8 mouse cellular contexts compared by ENCODE assay signal in the genomic region with DNA sequence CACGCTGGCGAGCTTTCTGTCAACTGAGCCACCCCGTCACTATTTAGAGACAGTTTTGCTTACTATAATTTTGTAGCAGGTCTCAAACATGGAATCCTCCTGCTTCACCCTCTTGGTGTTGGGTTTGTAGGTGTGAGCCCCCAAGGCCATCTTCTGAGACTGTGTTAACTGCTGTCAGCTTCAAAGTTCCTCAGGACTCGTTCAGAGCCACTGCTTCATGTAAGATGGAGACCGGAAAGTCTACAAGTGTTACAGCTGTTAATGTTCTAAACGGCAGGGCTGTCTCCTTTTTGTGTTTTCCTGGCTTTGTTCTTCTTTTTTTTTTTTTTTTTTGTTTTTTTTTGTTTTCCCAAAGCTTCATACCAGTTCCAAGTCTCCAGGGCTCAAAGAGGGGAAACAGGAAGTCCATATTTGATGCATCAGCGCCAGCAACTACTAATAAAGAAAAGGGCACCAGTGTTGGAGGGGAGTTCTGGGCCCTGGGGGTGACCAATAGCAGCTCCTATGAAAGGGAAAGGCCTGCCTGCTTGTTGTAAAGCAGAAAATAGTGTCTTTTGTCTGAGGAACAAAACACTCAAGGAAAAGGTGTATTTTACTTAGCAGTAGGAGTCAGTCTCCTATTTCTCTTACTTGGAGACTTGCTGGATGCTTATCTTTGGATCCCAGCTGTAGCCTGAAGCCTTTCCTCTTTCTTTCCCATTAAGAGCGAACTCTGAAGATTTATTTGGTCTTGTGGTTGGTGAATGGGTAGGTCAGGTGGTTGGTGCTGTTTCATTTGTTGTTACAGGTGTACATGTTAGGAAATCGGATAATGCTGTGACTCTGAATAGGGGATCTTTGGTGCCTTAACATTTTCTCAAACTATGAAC. TPM values are rescaled to one million over a fixed set of nuclear protein-coding genes. Genes with fewer than 3 reads are reported as not detected.
A peak's percentile ranks its signal among the peaks of the same experiment; 100 is the strongest.
DNase-seq lines count a peak whose midpoint lies in the region; ATAC-seq and TF ChIP-seq lines count a peak whose summit lies in the region.

No protein-coding gene starts in this region.

- no peak for ATAC-seq in midbrain, embryonic 11.5 days (ENCODE audit: low FRiP score)
- no peak for ATAC-seq in midbrain, embryonic 16.5 days
- no peak for ATAC-seq in neural tube, embryonic 15.5 days (ENCODE audit: low FRiP score)

- peak; percentile 74 for DNase-seq in midbrain, embryonic 11.5 days (ENCODE audit: low spot score, missing footprints)
- DNase-seq in heart, adult 8-10 months (ENCODE audit: low spot score) = peak; percentile 62
- DNase-seq in kidney, postnatal 10 days = peak; percentile 37
- no peak for DNase-seq in cerebellum, adult 2 months
- no peak for DNase-seq in spleen, postnatal 4 days (ENCODE audit: low spot score in 2 of 2)
- no peak for DNase-seq in cerebellum, adult 8-10 months

- H3K9ac ChIP-seq in midbrain, embryonic 11.5 days (ENCODE audit: low read length) = no peak overlapping the region
- H3K9ac ChIP-seq in midbrain, embryonic 16.5 days (ENCODE audit: low read depth, low read length) = no peak overlapping the region
- no peak overlapping the region for H3K9ac ChIP-seq in neural tube, embryonic 15.5 days (replicated peaks)

- no peak for TF ChIP-seq POLR2A in cerebellum, adult 2 months (IDR thresholded peaks at IDR 0.05; ENCODE audit: borderline replicate concordance, insufficient read depth, low read length)

- H3K36me3 ChIP-seq in midbrain, embryonic 11.5 days (ENCODE audit: control insufficient read depth, insufficient read depth, low read length) = no peaks in the 10 kb centered on the region
- no peaks in the 10 kb centered on the region for H3K36me3 ChIP-seq in midbrain, embryonic 16.5 days (ENCODE audit: control insufficient read depth, insufficient read depth, low read length)
- H3K36me3 ChIP-seq in neural tube, embryonic 15.5 days = no peaks in the 10 kb centered on the region

- H3K27me3 ChIP-seq in midbrain, embryonic 11.5 days (ENCODE audit: control insufficient read depth, insufficient read depth, low read length) = no peaks in the 10 kb centered on the region
- no peaks in the 10 kb centered on the region for H3K27me3 ChIP-seq in midbrain, embryonic 16.5 days (ENCODE audit: control insufficient read depth, insufficient read depth, low read depth, low read length)
- H3K27me3 ChIP-seq in neural tube, embryonic 15.5 days (replicated peaks) = no peaks in the 10 kb centered on the region
- no peaks in the 10 kb centered on the region for H3K27me3 ChIP-seq in cerebellum, adult 2 months (ENCODE audit: control insufficient read depth, insufficient read depth, low read length)

- H3K9me3 ChIP-seq in midbrain, embryonic 11.5 days (ENCODE audit: control insufficient read depth, low read length) = no peaks in the 10 kb centered on the region
- no peaks in the 10 kb centered on the region for H3K9me3 ChIP-seq in midbrain, embryonic 16.5 days (replicated peaks; ENCODE audit: control insufficient read depth, low read length, poor library complexity, severe bottlenecking)
- no peaks in the 10 kb centered on the region for H3K9me3 ChIP-seq in neural tube, embryonic 15.5 days (replicated peaks)

- H3K4me1 ChIP-seq in midbrain, embryonic 11.5 days (ENCODE audit: control insufficient read depth, insufficient read depth, low read length) = peaks cover 11% of the 10 kb centered on the region; the same call in 1 of the 2 replicates
- H3K4me1 ChIP-seq in midbrain, embryonic 16.5 days (ENCODE audit: control insufficient read depth, insufficient read depth, low read length) = peaks cover 38% of the 10 kb centered on the region
- peaks cover 36% of the 10 kb centered on the region for H3K4me1 ChIP-seq in neural tube, embryonic 15.5 days
- H3K4me1 ChIP-seq in cerebellum, adult 2 months (ENCODE audit: control insufficient read depth, insufficient read depth, low read length) = peaks cover 6% of the 10 kb centered on the region

- TF ChIP-seq CTCF in cerebellum, adult 2 months (IDR thresholded peaks at IDR 0.05; ENCODE audit: borderline replicate concordance, insufficient read depth, low read depth, low read length) = no peak

- 82% methylated on average over 9 of the region's 9 CpGs for WGBS in midbrain, embryonic 11.5 days
- 69% methylated on average over 9 of the region's 9 CpGs for WGBS in midbrain, embryonic 16.5 days
- 64% methylated on average over 9 of the region's 9 CpGs for WGBS in neural tube, embryonic 15.5 days
- WGBS in cerebellum, adult 2 months = 73% methylated on average over 9 of the region's 9 CpGs

- no peak overlapping the region for H3K4me2 ChIP-seq in midbrain, embryonic 11.5 days
- H3K4me2 ChIP-seq in midbrain, embryonic 16.5 days (ENCODE audit: low read length) = no peak overlapping the region
- no peak overlapping the region for H3K4me2 ChIP-seq in neural tube, embryonic 15.5 days

- no peak overlapping the region for H3K27ac ChIP-seq in midbrain, embryonic 11.5 days (ENCODE audit: low read depth, low read length)
- H3K27ac ChIP-seq in midbrain, embryonic 16.5 days (ENCODE audit: low read length) = no peak overlapping the region
- H3K27ac ChIP-seq in neural tube, embryonic 15.5 days (replicated peaks) = peak overlapping the region; percentile 6; the same call in 1 of the 2 replicates
- no peak overlapping the region for H3K27ac ChIP-seq in cerebellum, adult 2 months (ENCODE audit: insufficient read depth, low read length)

- H3K4me3 ChIP-seq in midbrain, embryonic 11.5 days (ENCODE audit: low read depth, low read length) = no peak overlapping the region
- no peak overlapping the region for H3K4me3 ChIP-seq in midbrain, embryonic 16.5 days (ENCODE audit: low read depth, low read length)
- no peak overlapping the region for H3K4me3 ChIP-seq in neural tube, embryonic 15.5 days (replicated peaks)
- no peak overlapping the region for H3K4me3 ChIP-seq in cerebellum, adult 2 months (replicated peaks; ENCODE audit: insufficient read depth, low read depth, low read length)

RNA-seq across cellular contexts. Expression of gene Znrf1, which starts 14.3 kb away (rescaled TPM):
- 38.6 and 45.6 TPM in 2 replicates for polyA plus RNA-seq in midbrain, embryonic 11.5 days (2014; fragmentation: Nextera tagmentation; extraction: Ambion mirVana)
- 73.2 and 73.4 TPM in 2 replicates for polyA plus RNA-seq in midbrain, embryonic 16.5 days (2015; fragmentation: Nextera tagmentation; extraction: Ambion mirVana)
- 10 to 100 TPM; 52.7 to 71.3 (median 59.2) TPM for total RNA-seq in heart, adult 8-10 months (2022)
- 80.3 and 93.3 TPM in 2 replicates for polyA plus RNA-seq in neural tube, embryonic 15.5 days (2015; fragmentation: Nextera tagmentation; extraction: Ambion mirVana)
- polyA plus RNA-seq in cerebellum, adult 2 months (2012; rRNA removed) = 111 and 116 TPM in 2 replicates

RNA-seq across cellular contexts. Expression of gene Wdr59, which starts 28.3 kb away (rescaled TPM):
- 2.9 TPM in 2 replicates for polyA plus RNA-seq in midbrain, embryonic 11.5 days (2014; fragmentation: Nextera tagmentation; extraction: Ambion mirVana)
- 8.0 and 9.1 TPM in 2 replicates for polyA plus RNA-seq in midbrain, embryonic 16.5 days (2015; fragmentation: Nextera tagmentation; extraction: Ambion mirVana)
- 1 to 10 TPM; 6.5 to 7.4 (median 7.0) TPM for total RNA-seq in heart, adult 8-10 months (2022)
- polyA plus RNA-seq in neural tube, embryonic 15.5 days (2015; fragmentation: Nextera tagmentation; extraction: Ambion mirVana) = 8.0 and 8.1 TPM in 2 replicates
- 16.0 TPM in 2 replicates for polyA plus RNA-seq in cerebellum, adult 2 months (2012; rRNA removed)

Comparison
In these comparisons a context has a peak if more than half of its experiments do, and no peak if none do; other contexts are left out.
1. DNase-seq: peak in midbrain, embryonic 11.5 days (single experiment), heart, adult 8-10 months (single experiment) and kidney, postnatal 10 days (single experiment); none in cerebellum, adult 2 months (0 of 2), spleen, postnatal 4 days (0 of 2) and cerebellum, adult 8-10 months (single experiment).